Mouse (Mus musculus): Measurements from ENCODE around the gene Crabp1. TPM values are rescaled to one million over a fixed set of nuclear protein-coding genes. Genes with fewer than 3 reads are reported as not detected.

Gene Crabp1
- total and polyA plus RNA-seq, 3 experiments: not detected

DNA sequence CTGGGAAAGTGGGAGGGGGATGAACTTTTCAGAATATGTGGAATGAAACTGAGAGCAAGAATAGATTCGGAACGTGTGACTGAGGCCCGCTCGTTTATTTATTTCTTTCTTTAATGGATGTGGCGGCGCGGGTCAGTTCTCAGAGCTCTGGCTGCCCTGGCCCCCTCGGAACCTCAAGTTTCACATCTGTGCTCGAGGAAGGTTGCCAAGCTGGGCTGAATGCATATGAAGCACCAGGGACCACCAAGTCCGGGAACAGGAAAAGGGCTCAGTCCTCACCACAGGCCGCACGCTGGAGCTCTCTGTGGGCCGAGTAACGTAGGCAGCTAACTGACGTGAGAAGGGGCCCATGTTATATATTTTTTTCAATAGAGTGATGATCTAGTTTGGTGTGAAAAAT is 18.0 kb downstream of the Crabp1 start:
- H3K79me2 ChIP-seq (ENCODE audit: control insufficient read depth, insufficient read depth, low read length, poor library complexity): no peaks in the 10 kb centered on the region
- TF ChIP-seq JUND (IDR thresholded peaks at IDR 0.05; ENCODE audit: low read depth, low read length) (no peak), ZKSCAN1 (IDR thresholded peaks at IDR 0.05; ENCODE audit: low read depth, low read length) (no peak), ETS1 (IDR thresholded peaks at IDR 0.05; ENCODE audit: low read depth, low read length) (no peak), MAX (IDR thresholded peaks at IDR 0.05; ENCODE audit: low read length) (no peak), POLR2AphosphoS2 (IDR thresholded peaks at IDR 0.05; ENCODE audit: low read length) (no peak), KAT2A (conservative IDR thresholded peaks at IDR 0.05; ENCODE audit: low read depth, low read length) (no peak), NELFE (IDR thresholded peaks at IDR 0.05; ENCODE audit: low read depth, low read length) (no peak), USF1 (IDR thresholded peaks at IDR 0.05; ENCODE audit: low read depth, low read length) (no peak), EP300 (IDR thresholded peaks at IDR 0.05; ENCODE audit: low read depth in 1 of 2, low read length in 2 of 2) (no peak), CTCF (IDR thresholded peaks at IDR 0.05 in 2 of 3, conservative IDR thresholded peaks at IDR 0.05 in 1 of 3; ENCODE audit: control insufficient read depth in 1 of 3, insufficient read depth in 1 of 3, low read depth in 2 of 3, low read length in 3 of 3, poor library complexity in 1 of 3, severe bottlenecking in 1 of 3) (no peak), SMC3 (IDR thresholded peaks at IDR 0.05; ENCODE audit: low read depth, low read length) (no peak)
- H3K27me3 ChIP-seq (ENCODE audit: control insufficient read depth in 1 of 2, insufficient read depth in 2 of 2, low read length in 2 of 2): peaks cover 5 to 7% of the 10 kb centered on the region in 2 experiments
- no peaks in the 10 kb centered on the region for H3K9me3 ChIP-seq (replicated peaks; ENCODE audit: insufficient read depth, low read length)
- no peak overlapping the region for H3K27ac ChIP-seq (ENCODE audit: control insufficient read depth, low read depth, low read length)
- H3K4me3 ChIP-seq (ENCODE audit: control insufficient read depth in 1 of 2, insufficient read depth in 1 of 2, low read depth in 2 of 2, low read length in 2 of 2): no peak overlapping the region
- no peaks in the 10 kb centered on the region for H3K4me1 ChIP-seq (ENCODE audit: control insufficient read depth in 1 of 2, insufficient read depth in 2 of 2, low read length in 2 of 2)
- no peak overlapping the region for H3K9ac ChIP-seq (ENCODE audit: control insufficient read depth, low read depth, low read length, poor library complexity, severe bottlenecking)
- DNase-seq (ENCODE audit: low read depth, low spot score): no peak
- H3K36me3 ChIP-seq (ENCODE audit: control insufficient read depth in 1 of 2, insufficient read depth in 2 of 2, low read length in 2 of 2): no peaks in the 10 kb centered on the region

DNA sequence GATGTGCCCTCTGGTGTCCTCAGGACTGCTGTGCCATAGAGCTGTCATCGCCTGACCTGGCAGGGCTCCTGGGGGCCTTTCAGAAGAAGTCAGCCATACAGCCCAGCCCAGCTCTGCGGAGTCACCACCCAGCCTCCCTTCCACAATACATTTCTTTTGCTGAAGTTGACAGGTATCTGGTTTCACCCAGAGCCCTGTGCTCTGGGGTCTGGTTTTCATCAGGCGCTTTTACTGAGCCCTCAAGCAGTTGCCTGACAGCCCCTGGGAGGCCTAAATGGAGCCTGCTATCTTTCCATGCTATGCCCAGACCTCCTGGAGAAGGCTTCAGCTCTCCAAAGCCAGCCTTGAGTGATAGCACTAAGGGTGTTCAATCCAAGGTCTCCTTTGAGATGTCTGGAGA is 19.5 kb downstream of the Crabp1 start:
- H3K9ac ChIP-seq (ENCODE audit: control insufficient read depth, low read depth, low read length, poor library complexity, severe bottlenecking): no peak overlapping the region
- no peaks in the 10 kb centered on the region for H3K36me3 ChIP-seq (ENCODE audit: control insufficient read depth in 1 of 2, insufficient read depth in 2 of 2, low read length in 2 of 2)
- TF ChIP-seq BHLHE40 (IDR thresholded peaks at IDR 0.05; ENCODE audit: borderline replicate concordance, low read depth, low read length): no peak
- TF ChIP-seq POLR2A (IDR thresholded peaks at IDR 0.05; ENCODE audit: control insufficient read depth in 1 of 2, insufficient read depth in 1 of 2, low read depth in 1 of 2, low read length in 2 of 2, poor library complexity in 1 of 2): no peak
- no peak for TF ChIP-seq ZKSCAN1 (IDR thresholded peaks at IDR 0.05; ENCODE audit: low read depth, low read length)
- TF ChIP-seq ETS1 (IDR thresholded peaks at IDR 0.05; ENCODE audit: low read depth, low read length): no peak
- TF ChIP-seq GABPA (IDR thresholded peaks at IDR 0.05; ENCODE audit: low read depth, low read length): no peak
- TF ChIP-seq ELF1 (IDR thresholded peaks at IDR 0.05; ENCODE audit: low read depth, low read length): no peak
- no peak for TF ChIP-seq ZC3H11A (IDR thresholded peaks at IDR 0.05; ENCODE audit: low read depth, low read length)
- no peak for TF ChIP-seq MYB (IDR thresholded peaks at IDR 0.05; ENCODE audit: low read depth, low read length)
- no peak for TF ChIP-seq TCF12 (IDR thresholded peaks at IDR 0.05; ENCODE audit: low read depth, low read length)
- no peak for TF ChIP-seq POLR2AphosphoS2 (IDR thresholded peaks at IDR 0.05; ENCODE audit: low read length)
- TF ChIP-seq MYC (IDR thresholded peaks at IDR 0.05; ENCODE audit: low read depth, low read length): no peak
- no peak for TF ChIP-seq POLR2AphosphoS5 (IDR thresholded peaks at IDR 0.05; ENCODE audit: borderline replicate concordance, low read depth, low read length)
- no peak for TF ChIP-seq E2F4 (IDR thresholded peaks at IDR 0.05; ENCODE audit: borderline replicate concordance, low read depth, low read length)
- no peak for DNase-seq (ENCODE audit: low read depth, low spot score)
- no peaks in the 10 kb centered on the region for H3K9me3 ChIP-seq (replicated peaks; ENCODE audit: insufficient read depth, low read length)
- H3K4me1 ChIP-seq (ENCODE audit: control insufficient read depth in 1 of 2, insufficient read depth in 2 of 2, low read length in 2 of 2): no peaks in the 10 kb centered on the region
- H3K4me3 ChIP-seq (ENCODE audit: control insufficient read depth in 1 of 2, insufficient read depth in 1 of 2, low read depth in 2 of 2, low read length in 2 of 2): no peak overlapping the region
- no peaks in the 10 kb centered on the region for H3K79me2 ChIP-seq (ENCODE audit: control insufficient read depth, insufficient read depth, low read length, poor library complexity)
- no peak overlapping the region for H3K27ac ChIP-seq (ENCODE audit: control insufficient read depth, low read depth, low read length)
- peaks cover 5 to 10% of the 10 kb centered on the region in 2 experiments for H3K27me3 ChIP-seq (ENCODE audit: control insufficient read depth in 1 of 2, insufficient read depth in 2 of 2, low read length in 2 of 2)

Data from MEL (cell line).